Mouse (Mus musculus) forebrain, embryonic 15.5 days (tissue): ENCODE results near the gene Kif6. TPM values are rescaled to one million over a fixed set of nuclear protein-coding genes. Genes with fewer than 3 reads are reported as not detected.

ENCODE experiments used
- ATAC-seq: fragments of 200-750 bp; cut with Nextera tagmentation; replicated peaks from 2 replicates; pipeline ENCODE4 v1.8.0; 2017; ENCODE audit warnings: mild to moderate bottlenecking, moderate TSS enrichment, moderate library complexity
- H3K27ac ChIP-seq: fragments of 300-500 bp; sonication (generic); replicated peaks from 2 replicates; pipeline ENCODE4 v1.5.1; 2015; ENCODE audit warnings: mild to moderate bottlenecking, inconsistent platforms
- H3K27me3 ChIP-seq: fragments of 300-500 bp; sonication (generic); 2 replicates; pipeline ENCODE4 v1.6.1; 2015; ENCODE audit warnings: inconsistent platforms
- H3K36me3 ChIP-seq: fragments of 300-500 bp; sonication (generic); 2 replicates; pipeline ENCODE4 v1.6.1; 2015; ENCODE audit warnings: mild to moderate bottlenecking, inconsistent platforms
- H3K4me1 ChIP-seq: fragments of 300-500 bp; sonication (generic); 2 replicates; pipeline ENCODE4 v1.6.1; 2015; ENCODE audit warnings: inconsistent platforms
- H3K4me2 ChIP-seq: fragments of 300-500 bp; sonication (generic); replicated peaks from 2 replicates; pipeline ENCODE4 v1.6.1; 2015; ENCODE audit warnings: mild to moderate bottlenecking, inconsistent platforms
- H3K4me3 ChIP-seq: fragments of 300-500 bp; sonication (generic); 2 replicates; pipeline ENCODE4 v1.5.1; 2015; ENCODE audit warnings: mild to moderate bottlenecking, inconsistent platforms
- H3K9ac ChIP-seq: fragments of 300-500 bp; sonication (generic); replicated peaks from 2 replicates; pipeline ENCODE4 v1.6.1; 2015; ENCODE audit warnings: mild to moderate bottlenecking, inconsistent platforms
- H3K9me3 ChIP-seq: fragments of 300-500 bp; sonication (generic); 2 replicates; pipeline ENCODE4 v1.6.1; 2016; ENCODE audit warnings: inconsistent platforms
- WGBS: fragments of 180-500 bp; shearing (Covaris S2); methylation state at CpG from one replicate; pipeline ENCODE4 v1.1.7; 2015; ENCODE audit warnings: mixed read lengths; 5-methylcytosine and 5-hydroxymethylcytosine counted together
- polyA plus RNA-seq: library from polyadenylated mRNA; unstranded; fragments of >200 nt; fragmentation: Nextera tagmentation; extraction: Ambion mirVana; gene quantifications from 2 replicates; pipeline ENCODE4 v1.2.1, GENCODE M21; 2015

Gene Kif6
- polyA plus RNA-seq, 1 experiment from 2014 or later = 2.1 TPM

- 12% methylated on average over 7 of the region's 7 CpGs for WGBS
- no peaks in the 10 kb centered on the region for H3K36me3 ChIP-seq
These were observed 284.0 kb downstream of the Kif6 start for GRCm38 (mm10) chr17:49898849-49899331.

GRCm38 (mm10) chr17:49902613-49903012 lies 287.7 kb downstream of the Kif6 start:
- Histone ChIP-seq H3K27me3 (no peaks in the 10 kb centered on the region), H3K9me3 (no peaks in the 10 kb centered on the region), H3K4me1 (peaks cover 6% of the 10 kb centered on the region; the same call in 1 of the 2 replicates), H3K4me3 (no peak overlapping the region), H3K27ac (no peak overlapping the region), H3K36me3 (no peaks in the 10 kb centered on the region), H3K9ac (no peak overlapping the region), H3K4me2 (no peak overlapping the region)
- 87% methylated on average over 7 of the region's 7 CpGs for WGBS
- ATAC-seq = no peak

More at GRCm38 (mm10) chr17:49898849-49899331, 284.0 kb downstream of the Kif6 start:
- H3K27me3 ChIP-seq = no peaks in the 10 kb centered on the region
- H3K27ac ChIP-seq = no peak overlapping the region; the same call in 1 of the 2 replicates
- H3K4me3 ChIP-seq = no peak overlapping the region
- peaks cover 6% of the 10 kb centered on the region; the same call in 1 of the 2 replicates for H3K4me1 ChIP-seq
- peak; percentile 74 for ATAC-seq
- no peak overlapping the region for H3K9ac ChIP-seq
- H3K9me3 ChIP-seq = no peaks in the 10 kb centered on the region
- no peak overlapping the region for H3K4me2 ChIP-seq

GRCm38 (mm10) chr17:49923429-49923828 lies 308.5 kb downstream of the Kif6 start:
- H3K9ac ChIP-seq = no peak overlapping the region
- H3K27me3 ChIP-seq = no peaks in the 10 kb centered on the region
- ATAC-seq = no peak
- H3K36me3 ChIP-seq = no peaks in the 10 kb centered on the region
- H3K9me3 ChIP-seq = no peaks in the 10 kb centered on the region
- H3K27ac ChIP-seq = no peak overlapping the region
- H3K4me3 ChIP-seq = no peak overlapping the region
- H3K4me1 ChIP-seq = no peaks in the 10 kb centered on the region
- H3K4me2 ChIP-seq = no peak overlapping the region
- 78% methylated on average over 4 of the region's 4 CpGs for WGBS

- Histone ChIP-seq H3K9ac (no peak overlapping the region), H3K4me2 (no peak overlapping the region), H3K4me1 (no peaks in the 10 kb centered on the region), H3K9me3 (no peaks in the 10 kb centered on the region), H3K27me3 (no peaks in the 10 kb centered on the region), H3K27ac (no peak overlapping the region), H3K4me3 (no peak overlapping the region), H3K36me3 (no peaks in the 10 kb centered on the region)
- ATAC-seq = no peak
- WGBS = 86% methylated on average over 2 of the region's 2 CpGs
These were observed 312.7 kb downstream of the Kif6 start for GRCm38 (mm10) chr17:49927611-49928010.

GRCm38 (mm10) chr17:49933806-49934205 lies 318.9 kb downstream of the Kif6 start:
- no peak overlapping the region for H3K4me2 ChIP-seq
- no peaks in the 10 kb centered on the region for H3K4me1 ChIP-seq
- no peaks in the 10 kb centered on the region for H3K36me3 ChIP-seq
- H3K9ac ChIP-seq = no peak overlapping the region
- no peaks in the 10 kb centered on the region for H3K9me3 ChIP-seq
- H3K27me3 ChIP-seq = no peaks in the 10 kb centered on the region
- ATAC-seq = no peak
- no peak overlapping the region for H3K4me3 ChIP-seq
- 71% methylated on average over 3 of the region's 3 CpGs for WGBS
- H3K27ac ChIP-seq = no peak overlapping the region

- no peaks in the 10 kb centered on the region for H3K4me1 ChIP-seq
- H3K4me3 ChIP-seq = no peak overlapping the region
- H3K36me3 ChIP-seq = no peaks in the 10 kb centered on the region
- no peaks in the 10 kb centered on the region for H3K9me3 ChIP-seq
- 67% methylated on average over 4 of the region's 4 CpGs for WGBS
- no peaks in the 10 kb centered on the region for H3K27me3 ChIP-seq
- no peak overlapping the region for H3K9ac ChIP-seq
- no peak overlapping the region for H3K27ac ChIP-seq
- H3K4me2 ChIP-seq = no peak overlapping the region
- no peak for ATAC-seq
These were observed 319.6 kb downstream of the Kif6 start for GRCm38 (mm10) chr17:49934586-49934985.

GRCm38 (mm10) chr17:49935602-49936205 lies 320.8 kb downstream of the Kif6 start:
- ATAC-seq = peak; percentile 90
- 2% methylated on average over 4 of the region's 4 CpGs for WGBS
- Histone ChIP-seq H3K9me3 (no peaks in the 10 kb centered on the region), H3K36me3 (no peaks in the 10 kb centered on the region), H3K4me2 (no peak overlapping the region), H3K9ac (no peak overlapping the region), H3K27ac (no peak overlapping the region), H3K27me3 (no peaks in the 10 kb centered on the region), H3K4me3 (no peak overlapping the region), H3K4me1 (no peaks in the 10 kb centered on the region)

GRCm38 (mm10) chr17:49936214-49936613 lies 321.3 kb downstream of the Kif6 start:
- peak; percentile 36 for ATAC-seq
- Histone ChIP-seq H3K9me3 (no peaks in the 10 kb centered on the region), H3K9ac (no peak overlapping the region), H3K4me2 (no peak overlapping the region), H3K36me3 (no peaks in the 10 kb centered on the region), H3K27me3 (no peaks in the 10 kb centered on the region), H3K27ac (no peak overlapping the region), H3K4me3 (no peak overlapping the region), H3K4me1 (no peaks in the 10 kb centered on the region)
- 3% methylated on average over 2 of the region's 2 CpGs for WGBS

- no peaks in the 10 kb centered on the region for H3K4me1 ChIP-seq
These were observed 324.2 kb downstream of the Kif6 start for GRCm38 (mm10) chr17:49939146-49939545.

GRCm38 (mm10) chr17:49942674-49943073 lies 327.7 kb downstream of the Kif6 start:
- Histone ChIP-seq H3K4me3 (no peak overlapping the region), H3K27me3 (no peaks in the 10 kb centered on the region), H3K4me2 (no peak overlapping the region), H3K27ac (no peak overlapping the region), H3K4me1 (no peaks in the 10 kb centered on the region), H3K9me3 (no peaks in the 10 kb centered on the region), H3K36me3 (no peaks in the 10 kb centered on the region), H3K9ac (no peak overlapping the region)
- ATAC-seq = no peak
- 70% methylated on average over 6 of the region's 6 CpGs for WGBS

More at GRCm38 (mm10) chr17:49939146-49939545, 324.2 kb downstream of the Kif6 start:
- Histone ChIP-seq H3K9me3 (no peaks in the 10 kb centered on the region), H3K27me3 (no peaks in the 10 kb centered on the region), H3K36me3 (no peaks in the 10 kb centered on the region), H3K4me2 (no peak overlapping the region), H3K4me3 (no peak overlapping the region), H3K9ac (no peak overlapping the region), H3K27ac (no peak overlapping the region)
- 78% methylated on average over 7 of the region's 7 CpGs for WGBS
- ATAC-seq = no peak

GRCm38 (mm10) chr17:49951491-49951855 lies 336.5 kb downstream of the Kif6 start:
- Histone ChIP-seq H3K4me3 (peak overlapping the region; percentile 28), H3K9ac (peak overlapping the region; percentile 47), H3K27ac (peak overlapping the region; percentile 71), H3K4me2 (peak overlapping the region; percentile 56), H3K36me3 (no peaks in the 10 kb centered on the region), H3K4me1 (peaks cover 14% of the 10 kb centered on the region), H3K27me3 (no peaks in the 10 kb centered on the region), H3K9me3 (no peaks in the 10 kb centered on the region)
- 4% methylated on average over 7 of the region's 7 CpGs for whole genome bisulfite sequencing
- peak; percentile 84 for ATAC-seq

- WGBS = 12% methylated on average over 22 of the region's 22 CpGs
- Histone ChIP-seq H3K27me3 (no peaks in the 10 kb centered on the region), H3K4me3 (peak overlapping the region; percentile 28), H3K9me3 (no peaks in the 10 kb centered on the region), H3K4me2 (peak overlapping the region; percentile 56), H3K4me1 (peaks cover 14% of the 10 kb centered on the region), H3K9ac (peak overlapping the region; percentile 47), H3K27ac (peak overlapping the region; percentile 71), H3K36me3 (no peaks in the 10 kb centered on the region)
- peak; percentile 77 for ATAC-seq
These were observed 337.1 kb downstream of the Kif6 start for GRCm38 (mm10) chr17:49951856-49952607.
